Mouse (Mus musculus): ENCODE measurements around the gene Tshz2.
A peak's percentile ranks its signal among the peaks of the same experiment; 100 is the strongest.

- TF ChIP-seq EP300 (IDR thresholded peaks at IDR 0.05; ENCODE audit: low read depth) (no peak), CTCF (IDR thresholded peaks at IDR 0.05; ENCODE audit: low read depth) (0 out of 2 replicates have a peak, but pooled peaks have one; percentile 19)
These were observed 326.1 kb downstream of the Tshz2 start for GRCm38 (mm10) chr2:169958736-169959573.

Measured in liver, embryonic 14.5 days (tissue).